Mouse (Mus musculus) spleen, embryonic (tissue): ENCODE data around the gene C1qtnf5.

Source experiments
- CTCF ChIA-PET: fragments of 350-600 bp; sonication (Branson Sonifier 250); formaldehyde crosslinking; loops from one replicate; lab custom pipeline; 2022; lab: Charles Lee

Gene C1qtnf5

GRCm38 (mm10) chr9:44127351-44127801 lies 20.3 kb downstream of the C1qtnf5 start:
- CTCF ChIA-PET: interaction anchor here (0.7 kb wide), 2 partner anchors 29 to 143 kb away, joined by 3 to 27 read pairs; no protein-coding TSS in a partner anchor

- CTCF ChIA-PET: no interaction called here
Observed at GRCm38 (mm10) chr9:44129633-44130032, 22.6 kb downstream of the C1qtnf5 start.

- CTCF ChIA-PET: no interaction called here
Observed at GRCm38 (mm10) chr9:44130034-44130433, 23.0 kb downstream of the C1qtnf5 start.

GRCm38 (mm10) chr9:44130581-44131275 lies 23.7 kb downstream of the C1qtnf5 start:
- CTCF ChIA-PET: interaction anchor here (0.7 kb wide), 1 partner anchor 8 kb away, joined by 9 read pairs; no protein-coding TSS in a partner anchor

- CTCF ChIA-PET: interaction anchor here (0.7 kb wide), 2 partner anchors 8 to 51 kb away, joined by 4 to 9 read pairs; no protein-coding TSS in a partner anchor
Observed at GRCm38 (mm10) chr9:44131276-44131590, 24.2 kb downstream of the C1qtnf5 start.

- CTCF ChIA-PET: interaction anchor here (0.6 kb wide), 1 partner anchor 275 kb away, joined by 3 read pairs; the partner anchor contains the start of genes Rps25 and Trappc4
Observed at GRCm38 (mm10) chr9:44132200-44132599, 25.2 kb downstream of the C1qtnf5 start.

GRCm38 (mm10) chr9:44133287-44133686 lies 26.2 kb downstream of the C1qtnf5 start:
- CTCF ChIA-PET: no interaction called here

- CTCF ChIA-PET: no interaction called here
Observed at GRCm38 (mm10) chr9:44134101-44134850, 27.2 kb downstream of the C1qtnf5 start, which contains the start of gene Mcam. Gene Mcam, plus strand, starts transcription at chr9:44134469.

GRCm38 (mm10) chr9:44134851-44135730 lies 28.0 kb downstream of the C1qtnf5 start:
- CTCF ChIA-PET: interaction anchor here (0.7 to 1.0 kb wide), 2 partner anchors 16 to 196 kb away, joined by 3 read pairs; no protein-coding TSS in a partner anchor

- CTCF ChIA-PET: interaction anchor here (1.0 kb wide), 1 partner anchor 17 kb away, joined by 3 read pairs; no protein-coding TSS in a partner anchor
Observed at GRCm38 (mm10) chr9:44135731-44136411, 28.8 kb downstream of the C1qtnf5 start.

- CTCF ChIA-PET: no interaction called here
Observed at GRCm38 (mm10) chr9:44137846-44138245, 30.8 kb downstream of the C1qtnf5 start.

- CTCF ChIA-PET: no interaction called here
Observed at GRCm38 (mm10) chr9:44141951-44142350, 34.9 kb downstream of the C1qtnf5 start.

GRCm38 (mm10) chr9:44143421-44143820 lies 36.4 kb downstream of the C1qtnf5 start:
- CTCF ChIA-PET: interaction anchor here (0.6 to 0.7 kb wide), 2 partner anchors 18 to 57 kb away, joined by 3 read pairs; no protein-coding TSS in a partner anchor

- CTCF ChIA-PET: interaction anchor here (0.7 kb wide), 1 partner anchor 19 kb away, joined by 3 read pairs; no protein-coding TSS in a partner anchor
Observed at GRCm38 (mm10) chr9:44144023-44144717, 37.1 kb downstream of the C1qtnf5 start.

GRCm38 (mm10) chr9:44144718-44145060 lies 37.6 kb downstream of the C1qtnf5 start:
- CTCF ChIA-PET: no interaction called here

- CTCF ChIA-PET: no interaction called here
Observed at GRCm38 (mm10) chr9:44147290-44147689, 40.2 kb downstream of the C1qtnf5 start.
